Mouse (Mus musculus) liver, embryonic 12.5 days (tissue): ENCODE measurements around the gene Gria3. TPM values are rescaled to one million over a fixed set of nuclear protein-coding genes. Genes with fewer than 3 reads are reported as not detected.

Experiments used
- ATAC-seq: fragments of 200-750 bp; cut with Nextera tagmentation; 2 replicates; pipeline ENCODE4 v1.8.0; 2017; ENCODE audit warnings: moderate number of reproducible peaks, mild to moderate bottlenecking, moderate library complexity
- H3K27ac ChIP-seq: fragments of 300-500 bp; sonication (generic); 2 replicates; pipeline ENCODE4 v1.5.1; 2016; ENCODE audit warnings: mild to moderate bottlenecking
- H3K27me3 ChIP-seq: fragments of 300-500 bp; sonication (generic); replicated peaks from 2 replicates; pipeline ENCODE4 v1.6.1; 2016; ENCODE audit warnings: mild to moderate bottlenecking, moderate library complexity
- H3K36me3 ChIP-seq: fragments of 300-500 bp; sonication (generic); 2 replicates; pipeline ENCODE4 v1.6.1; 2016; ENCODE audit warnings: mild to moderate bottlenecking, moderate library complexity
- H3K4me1 ChIP-seq: fragments of 300-500 bp; sonication (generic); 2 replicates; pipeline ENCODE4 v1.6.1; 2016
- H3K4me2 ChIP-seq: fragments of 300-500 bp; sonication (generic); 2 replicates; pipeline ENCODE4 v1.6.1; 2016; ENCODE audit warnings: mild to moderate bottlenecking, moderate library complexity
- H3K4me3 ChIP-seq: fragments of 300-500 bp; sonication (generic); 2 replicates; pipeline ENCODE4 v1.5.1; 2016; ENCODE audit warnings: mild to moderate bottlenecking, moderate library complexity
- H3K9ac ChIP-seq: fragments of 300-500 bp; sonication (generic); 2 replicates; pipeline ENCODE4 v1.6.1; 2016; ENCODE audit warnings: mild to moderate bottlenecking, moderate library complexity
- H3K9me3 ChIP-seq: fragments of 300-500 bp; sonication (generic); replicated peaks from 2 replicates; pipeline ENCODE4 v1.6.1; 2016; ENCODE audit warnings: mild to moderate bottlenecking, moderate library complexity
- WGBS: fragments of 180-500 bp; shearing (Covaris S2); methylation state at CpG from one replicate; pipeline ENCODE4 v1.1.7; 2016; ENCODE audit not compliant: insufficient replicate concordance; 5-methylcytosine and 5-hydroxymethylcytosine counted together
- polyA plus RNA-seq: library from polyadenylated mRNA; unstranded; fragments of >200 nt; fragmentation: Nextera tagmentation; extraction: Ambion mirVana; gene quantifications from 2 replicates; pipeline ENCODE4 v1.2.1, GENCODE M21; 2016

Gene Gria3
- polyA plus RNA-seq, 1 experiment from 2014 or later: 2.2 TPM

GRCm38 (mm10) chrX:41438841-41439240, 38.2 kb downstream of the Gria3 start:
- H3K4me2 ChIP-seq: no peak overlapping the region
- 79% methylated on average over 5 of the region's 5 CpGs for WGBS
- no peaks in the 10 kb centered on the region for H3K27me3 ChIP-seq
- H3K4me3 ChIP-seq: no peak overlapping the region
- no peak overlapping the region for H3K27ac ChIP-seq
- no peak overlapping the region for H3K9ac ChIP-seq
- no peaks in the 10 kb centered on the region for H3K4me1 ChIP-seq
- no peaks in the 10 kb centered on the region for H3K9me3 ChIP-seq
- no peak for ATAC-seq
- H3K36me3 ChIP-seq: no peaks in the 10 kb centered on the region

DNA sequence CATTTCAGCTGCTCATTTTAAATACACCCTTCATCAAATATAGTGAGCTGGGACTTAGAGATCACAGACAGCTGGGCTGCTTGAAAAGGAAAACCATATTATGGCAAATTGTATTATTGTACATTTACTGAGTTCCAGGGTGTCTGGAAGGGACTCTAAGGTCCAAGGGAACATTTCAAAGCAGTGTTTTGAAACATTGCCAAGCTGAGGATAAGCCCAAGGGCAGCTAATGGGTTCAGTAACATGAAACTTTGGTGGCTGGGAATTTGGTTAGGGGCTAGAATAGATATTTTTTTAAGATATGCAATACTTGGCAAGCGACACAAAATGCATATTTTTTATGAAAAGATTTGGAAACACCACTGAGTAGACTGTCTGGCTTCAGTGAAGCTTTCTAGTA, 48.2 kb downstream of the Gria3 start:
- Histone ChIP-seq H3K9me3 (no peaks in the 10 kb centered on the region), H3K4me1 (no peaks in the 10 kb centered on the region), H3K27ac (no peak overlapping the region), H3K4me3 (no peak overlapping the region), H3K4me2 (no peak overlapping the region), H3K9ac (no peak overlapping the region), H3K27me3 (no peaks in the 10 kb centered on the region), H3K36me3 (no peaks in the 10 kb centered on the region)
- no peak for ATAC-seq
- WGBS: 54% methylated on average over 1 of the region's 1 CpGs

GRCm38 (mm10) chrX:41477486-41477885, 76.8 kb downstream of the Gria3 start:
- no peak overlapping the region for H3K27ac ChIP-seq

GRCm38 (mm10) chrX:41496528-41496927, 95.9 kb downstream of the Gria3 start:
- H3K27me3 ChIP-seq: no peaks in the 10 kb centered on the region
- no peak overlapping the region for H3K9ac ChIP-seq
- H3K9me3 ChIP-seq: no peaks in the 10 kb centered on the region
- H3K4me3 ChIP-seq: no peak overlapping the region
- no peaks in the 10 kb centered on the region for H3K36me3 ChIP-seq
- no peak for ATAC-seq
- WGBS: 55% methylated on average over 4 of the region's 4 CpGs
- H3K4me1 ChIP-seq: no peaks in the 10 kb centered on the region
- no peak overlapping the region for H3K27ac ChIP-seq
- H3K4me2 ChIP-seq: no peak overlapping the region

More at GRCm38 (mm10) chrX:41477486-41477885, 76.8 kb downstream of the Gria3 start:
- Histone ChIP-seq H3K4me1 (no peaks in the 10 kb centered on the region), H3K27me3 (no peaks in the 10 kb centered on the region), H3K36me3 (no peaks in the 10 kb centered on the region), H3K4me3 (no peak overlapping the region), H3K9me3 (no peaks in the 10 kb centered on the region), H3K4me2 (no peak overlapping the region), H3K9ac (no peak overlapping the region)
- 73% methylated on average over 2 of the region's 2 CpGs for WGBS
- ATAC-seq: no peak

GRCm38 (mm10) chrX:41505371-41505770, 104.7 kb downstream of the Gria3 start:
- Histone ChIP-seq H3K36me3 (no peaks in the 10 kb centered on the region), H3K27me3 (no peaks in the 10 kb centered on the region), H3K9me3 (no peaks in the 10 kb centered on the region), H3K9ac (no peak overlapping the region), H3K4me3 (no peak overlapping the region), H3K4me2 (no peak overlapping the region), H3K27ac (no peak overlapping the region), H3K4me1 (no peaks in the 10 kb centered on the region)
- ATAC-seq: no peak
- 63% methylated on average over 3 of the region's 3 CpGs for WGBS

- H3K27ac ChIP-seq: no peak overlapping the region
- no peak overlapping the region for H3K4me3 ChIP-seq
- 33% methylated on average over 1 of the region's 1 CpGs for WGBS
- no peak overlapping the region for H3K9ac ChIP-seq
- H3K9me3 ChIP-seq: no peaks in the 10 kb centered on the region
- H3K36me3 ChIP-seq: no peaks in the 10 kb centered on the region
- no peak overlapping the region for H3K4me2 ChIP-seq
- no peak for ATAC-seq
- no peaks in the 10 kb centered on the region for H3K27me3 ChIP-seq
- H3K4me1 ChIP-seq: no peaks in the 10 kb centered on the region
Observed at GRCm38 (mm10) chrX:41507959-41508358, 107.3 kb downstream of the Gria3 start.

- Histone ChIP-seq H3K4me2 (no peak overlapping the region), H3K27ac (no peak overlapping the region), H3K27me3 (no peaks in the 10 kb centered on the region), H3K4me1 (no peaks in the 10 kb centered on the region), H3K36me3 (no peaks in the 10 kb centered on the region), H3K9ac (no peak overlapping the region), H3K9me3 (no peaks in the 10 kb centered on the region), H3K4me3 (no peak overlapping the region)
- WGBS: 37% methylated on average over 3 of the region's 3 CpGs
- ATAC-seq: no peak
Observed at GRCm38 (mm10) chrX:41514982-41515381, 114.3 kb downstream of the Gria3 start.

DNA sequence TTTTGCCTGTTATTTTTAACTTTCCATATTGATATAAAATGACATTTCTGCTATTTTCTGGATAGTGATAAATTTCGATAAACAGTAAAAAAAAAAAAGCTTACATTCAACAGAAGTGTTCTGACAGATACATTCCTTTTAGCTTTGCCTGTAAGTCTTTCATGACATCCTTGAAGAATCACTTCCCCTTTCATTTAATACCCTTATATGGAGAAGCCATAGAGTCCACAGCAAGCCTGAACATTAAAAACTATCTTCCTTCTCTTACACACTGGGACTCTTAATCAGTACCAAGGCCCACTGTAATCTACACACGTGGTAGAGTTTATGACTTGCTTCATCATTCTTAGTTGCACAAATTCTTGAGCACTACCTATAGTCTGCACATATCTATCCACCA, 131.9 kb downstream of the Gria3 start:
- no peaks in the 10 kb centered on the region for H3K4me1 ChIP-seq
- H3K9me3 ChIP-seq: no peaks in the 10 kb centered on the region
- no peak overlapping the region for H3K4me3 ChIP-seq
- 50% methylated on average over 2 of the region's 2 CpGs for WGBS
- no peaks in the 10 kb centered on the region for H3K36me3 ChIP-seq
- no peaks in the 10 kb centered on the region for H3K27me3 ChIP-seq
- no peak for ATAC-seq
- no peak overlapping the region for H3K27ac ChIP-seq
- H3K4me2 ChIP-seq: no peak overlapping the region
- H3K9ac ChIP-seq: no peak overlapping the region

DNA sequence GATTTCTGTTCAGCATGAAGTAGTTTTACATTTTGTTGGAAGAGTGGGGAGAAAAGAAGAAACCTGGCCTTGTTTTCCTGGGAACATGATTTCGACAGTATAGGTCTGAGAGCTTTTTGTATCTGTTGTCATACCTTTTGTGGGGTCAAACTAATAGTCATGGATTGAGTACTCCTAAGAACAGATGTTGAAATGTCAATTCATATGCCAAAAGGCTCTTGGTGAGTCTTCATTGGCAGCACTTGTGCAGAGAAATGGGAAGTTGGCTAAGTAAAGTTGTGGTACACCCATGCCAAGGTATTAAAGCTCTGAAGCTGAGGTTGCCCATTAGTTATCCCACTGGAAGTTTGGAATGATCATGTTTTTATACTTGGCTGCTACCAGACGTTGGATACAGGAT, 135.2 kb downstream of the Gria3 start:
- no peaks in the 10 kb centered on the region for H3K27me3 ChIP-seq
- no peak overlapping the region for H3K27ac ChIP-seq
- no peaks in the 10 kb centered on the region for H3K36me3 ChIP-seq
- no peak for ATAC-seq
- WGBS: 63% methylated on average over 2 of the region's 2 CpGs
- no peaks in the 10 kb centered on the region for H3K4me1 ChIP-seq
- H3K9ac ChIP-seq: no peak overlapping the region
- H3K9me3 ChIP-seq: no peaks in the 10 kb centered on the region
- no peak overlapping the region for H3K4me3 ChIP-seq
- no peak overlapping the region for H3K4me2 ChIP-seq

DNA sequence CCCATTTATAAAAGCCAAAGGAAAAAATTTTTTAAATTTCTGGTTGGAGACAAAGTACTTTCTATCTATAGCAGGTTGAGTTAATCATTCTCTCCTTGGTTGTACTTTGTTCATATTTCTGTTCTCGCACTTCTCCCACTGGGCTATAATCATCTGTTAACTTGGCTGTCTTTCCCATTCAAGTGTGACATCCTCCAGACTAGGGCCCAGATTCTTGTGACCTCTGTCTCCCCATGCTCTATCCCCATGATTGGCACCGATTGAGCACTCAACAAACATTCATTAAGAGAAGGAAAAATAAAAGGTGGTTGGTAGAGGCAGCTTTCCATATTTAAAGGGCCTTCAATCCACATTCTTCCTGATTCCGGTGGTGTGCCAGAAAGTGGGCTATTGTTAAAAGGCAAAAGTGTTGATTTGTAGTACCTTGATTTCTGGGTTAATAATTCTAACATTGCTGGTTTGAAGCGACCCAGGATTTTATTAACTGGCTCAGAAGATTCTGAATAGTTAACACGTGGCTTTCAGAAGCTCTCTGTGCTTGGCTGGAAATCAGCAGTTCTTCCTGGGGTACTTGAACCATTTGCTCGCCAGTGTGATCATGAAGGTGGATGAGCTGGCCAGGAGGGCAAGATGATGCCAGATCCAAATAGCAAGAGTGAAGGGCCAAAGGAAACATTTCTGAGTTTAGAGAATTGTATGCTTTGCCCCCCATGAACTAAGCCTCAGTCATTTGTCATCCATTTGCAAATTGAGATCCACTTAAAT, 161.8 kb downstream of the Gria3 start:
- no peak overlapping the region for H3K27ac ChIP-seq
- no peaks in the 10 kb centered on the region for H3K9me3 ChIP-seq
- H3K9ac ChIP-seq: no peak overlapping the region
- H3K4me3 ChIP-seq: no peak overlapping the region
- no peaks in the 10 kb centered on the region for H3K27me3 ChIP-seq
- WGBS: 59% methylated on average over 6 of the region's 6 CpGs
- ATAC-seq: no peak
- H3K4me1 ChIP-seq: no peaks in the 10 kb centered on the region
- H3K36me3 ChIP-seq: no peaks in the 10 kb centered on the region
- H3K4me2 ChIP-seq: no peak overlapping the region

DNA sequence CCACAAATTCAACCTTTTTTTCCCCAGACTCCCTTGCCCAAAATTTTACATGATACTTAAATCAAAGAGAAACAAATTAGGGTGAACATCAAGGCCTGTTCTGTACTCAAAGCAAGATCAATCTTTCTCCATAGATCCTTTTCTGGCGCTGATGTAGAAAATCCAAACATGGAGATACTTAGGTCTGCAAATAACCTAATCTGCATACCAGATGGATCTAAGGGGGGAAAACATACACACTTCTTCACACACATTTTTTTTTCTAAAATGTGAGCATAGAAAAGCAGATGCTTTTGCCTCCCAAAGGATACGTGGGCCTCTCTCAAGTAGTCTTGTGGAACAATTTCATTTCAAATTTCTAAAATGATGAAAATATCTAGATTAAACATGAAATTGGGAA, 164.2 kb downstream of the Gria3 start:
- Histone ChIP-seq H3K36me3 (no peaks in the 10 kb centered on the region), H3K9me3 (no peaks in the 10 kb centered on the region), H3K4me3 (no peak overlapping the region), H3K4me1 (no peaks in the 10 kb centered on the region), H3K4me2 (no peak overlapping the region), H3K9ac (no peak overlapping the region), H3K27ac (no peak overlapping the region), H3K27me3 (no peaks in the 10 kb centered on the region)
- WGBS: 76% methylated on average over 2 of the region's 2 CpGs
- no peak for ATAC-seq

- H3K27me3 ChIP-seq: no peaks in the 10 kb centered on the region
- no peak for ATAC-seq
- no peak overlapping the region for H3K27ac ChIP-seq
- H3K4me1 ChIP-seq: no peaks in the 10 kb centered on the region
- H3K9ac ChIP-seq: no peak overlapping the region
- H3K36me3 ChIP-seq: no peaks in the 10 kb centered on the region
- 48% methylated on average over 1 of the region's 1 CpGs for WGBS
- H3K4me2 ChIP-seq: no peak overlapping the region
- no peak overlapping the region for H3K4me3 ChIP-seq
- no peaks in the 10 kb centered on the region for H3K9me3 ChIP-seq
Observed at GRCm38 (mm10) chrX:41573079-41573478, 172.4 kb downstream of the Gria3 start.

GRCm38 (mm10) chrX:41578797-41579196, 178.1 kb downstream of the Gria3 start:
- Histone ChIP-seq H3K4me1 (no peaks in the 10 kb centered on the region), H3K4me2 (no peak overlapping the region), H3K9ac (no peak overlapping the region), H3K27me3 (no peaks in the 10 kb centered on the region), H3K36me3 (no peaks in the 10 kb centered on the region), H3K9me3 (no peaks in the 10 kb centered on the region), H3K27ac (no peak overlapping the region), H3K4me3 (no peak overlapping the region)
- no peak for ATAC-seq
- WGBS: 59% methylated on average over 5 of the region's 5 CpGs
